Mouse (Mus musculus): ENCODE measurements around the gene Dlg2. TPM values are rescaled to one million over a fixed set of nuclear protein-coding genes. Genes with fewer than 3 reads are reported as not detected.

Gene Dlg2
- polyA plus RNA-seq, 1 experiment = 4.1 TPM

DNA sequence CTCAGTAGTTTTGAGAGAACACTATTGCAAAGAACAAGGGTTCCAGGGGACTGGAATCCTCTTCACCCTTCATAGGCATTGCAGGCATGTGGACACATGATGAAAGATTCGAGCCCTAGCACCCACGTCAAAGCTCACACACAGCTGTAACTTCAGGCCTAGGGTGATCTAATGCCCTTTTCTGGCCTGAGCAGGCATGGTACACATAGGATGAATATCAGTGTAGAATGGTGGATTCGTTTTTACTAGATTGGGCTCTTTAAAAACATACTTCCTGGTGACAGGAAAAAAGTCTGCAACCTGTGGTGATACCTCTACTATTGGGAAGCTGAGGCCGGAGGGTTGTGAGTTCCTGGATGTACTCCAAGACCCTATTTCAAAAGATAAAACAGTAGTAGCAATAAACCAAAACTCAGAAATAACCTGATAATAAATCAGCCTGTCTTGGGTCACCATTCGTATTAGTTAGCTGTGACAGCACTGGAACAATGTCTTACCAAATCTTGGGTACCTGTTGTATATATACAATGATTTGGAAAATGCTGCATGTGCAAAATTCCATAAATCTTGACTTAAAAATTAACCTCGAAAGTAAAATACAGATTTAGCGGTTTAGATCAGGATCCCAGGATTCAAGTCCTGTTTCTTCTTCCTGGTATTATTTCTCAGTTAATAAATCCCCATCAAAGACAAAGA lies 20.2 kb upstream of the Dlg2 start:
- TF ChIP-seq FLI1 (IDR thresholded peaks at IDR 0.05; ENCODE audit: low read length) = no peak
- no peak for TF ChIP-seq GATA1 (IDR thresholded peaks at IDR 0.05; ENCODE audit: borderline replicate concordance, low read length)
- H3K9me3 ChIP-seq = no peaks in the 10 kb centered on the region
- peak overlapping the region; percentile 97 for H3K4me3 ChIP-seq (replicated peaks)

DNA sequence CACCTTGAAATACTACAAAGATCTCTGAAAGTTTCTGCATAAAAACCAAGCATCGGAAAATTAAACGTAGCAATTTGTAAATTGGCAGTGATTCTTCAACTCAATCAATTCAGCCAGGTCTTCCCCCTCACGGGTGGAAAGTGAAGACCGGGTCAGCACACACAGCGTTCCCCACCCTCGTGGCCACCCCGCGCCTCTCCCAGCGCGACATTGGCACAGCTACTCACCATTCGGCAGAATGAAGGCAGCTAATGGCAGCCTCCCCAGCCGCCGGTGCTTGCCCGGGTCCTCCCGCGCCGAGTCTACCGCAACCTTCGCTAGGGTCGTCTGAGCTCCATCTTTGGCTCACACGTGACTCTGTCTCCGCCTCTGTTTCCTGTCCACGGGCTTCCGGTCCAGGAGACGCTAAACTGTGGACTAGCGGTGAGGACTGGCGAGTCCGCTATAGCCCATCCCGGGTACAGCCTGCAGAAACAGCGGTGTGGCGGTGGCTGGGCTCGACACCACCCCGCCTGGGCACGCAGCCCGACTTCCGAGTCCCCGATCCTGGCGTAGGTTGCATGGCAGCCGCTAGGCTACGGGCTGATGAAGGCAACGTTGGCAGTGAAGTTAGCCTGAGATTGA lies 19.5 kb upstream of the Dlg2 start, which contains the start of gene Tmem126a:
Gene Tmem126a (minus strand): TSS at position 385 of the 624 bp plus-strand sequence.
- TF ChIP-seq FLI1 (IDR thresholded peaks at IDR 0.05; ENCODE audit: low read length) (peak; percentile 87), GATA1 (IDR thresholded peaks at IDR 0.05; ENCODE audit: borderline replicate concordance, low read length) (no peak)

More for the DNA sequence above, 20.2 kb upstream of the Dlg2 start:
- peaks cover 24% of the 10 kb centered on the region for H3K4me1 ChIP-seq
- H3K27me3 ChIP-seq (replicated peaks) = peaks cover 5% of the 10 kb centered on the region
- peaks cover 34% of the 10 kb centered on the region for H3K36me3 ChIP-seq (replicated peaks; ENCODE audit: low read length)

DNA sequence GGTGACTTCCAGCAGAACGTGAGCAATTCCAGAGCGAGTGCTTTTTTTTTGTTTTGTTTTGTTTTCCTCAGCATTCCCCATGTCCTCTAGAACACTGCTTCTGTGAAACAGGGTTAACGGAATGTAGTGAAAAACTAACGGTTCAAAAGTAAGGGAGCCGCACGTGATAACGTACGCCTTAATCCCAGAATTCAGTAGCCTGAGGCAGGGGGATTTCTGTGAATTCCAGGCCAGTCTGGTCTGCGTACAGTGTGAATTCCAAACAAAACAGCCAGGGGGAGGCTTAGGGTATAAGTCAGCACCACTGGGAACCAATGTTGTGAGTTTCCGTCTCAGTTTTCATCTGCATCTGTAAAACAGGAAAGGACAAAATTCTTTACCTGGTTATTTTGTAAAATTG lies 19.0 kb upstream of the Dlg2 start:
- TF ChIP-seq FLI1 (IDR thresholded peaks at IDR 0.05; ENCODE audit: low read length) (no peak), GATA1 (IDR thresholded peaks at IDR 0.05; ENCODE audit: borderline replicate concordance, low read length) (no peak)
- H3K27me3 ChIP-seq (replicated peaks) = peaks cover 5% of the 10 kb centered on the region
- H3K4me3 ChIP-seq (replicated peaks) = peak overlapping the region; percentile 97
- H3K9me3 ChIP-seq = no peaks in the 10 kb centered on the region
- H3K4me1 ChIP-seq = peaks cover 24% of the 10 kb centered on the region
- H3K36me3 ChIP-seq (replicated peaks; ENCODE audit: low read length) = peaks cover 21% of the 10 kb centered on the region

More for the DNA sequence above, 19.5 kb upstream of the Dlg2 start, which contains the start of gene Tmem126a:
- peak within 1 kb of the TSS; percentile 97 for H3K4me3 ChIP-seq (replicated peaks)
- H3K27me3 ChIP-seq (replicated peaks) = peaks cover 5% of the 10 kb centered on the region
- H3K9me3 ChIP-seq = no peaks in the 10 kb centered on the region
- peaks cover 24% of the 10 kb centered on the region for H3K4me1 ChIP-seq
- peaks cover 27% of the 10 kb centered on the region for H3K36me3 ChIP-seq (replicated peaks; ENCODE audit: low read length)

DNA sequence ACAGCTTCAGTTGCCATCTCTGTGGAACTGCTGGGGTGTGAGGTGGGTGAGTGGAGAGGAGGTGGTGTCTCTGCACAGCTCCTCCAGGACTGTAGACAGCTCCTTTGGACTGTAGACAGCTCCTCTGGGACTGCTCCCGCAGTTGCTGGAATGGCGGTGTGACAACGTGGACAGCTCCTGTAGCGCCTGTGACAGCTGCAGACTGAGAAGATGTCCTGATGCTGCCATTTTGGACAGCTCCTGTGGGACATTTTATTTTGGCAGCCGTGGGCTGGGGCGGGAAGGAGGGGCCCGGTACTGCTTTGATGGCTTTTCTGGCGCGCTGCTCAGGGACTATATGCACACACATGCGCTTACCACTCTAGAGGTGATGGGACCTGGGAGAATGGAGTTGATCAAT lies 16.1 kb upstream of the Dlg2 start:
- H3K36me3 ChIP-seq (replicated peaks; ENCODE audit: low read length) = no peaks in the 10 kb centered on the region
- TF ChIP-seq FLI1 (IDR thresholded peaks at IDR 0.05; ENCODE audit: low read length) = no peak
- no peak overlapping the region for H3K4me3 ChIP-seq (replicated peaks)
- no peaks in the 10 kb centered on the region for H3K9me3 ChIP-seq
- peaks cover 21% of the 10 kb centered on the region for H3K4me1 ChIP-seq
- peaks cover 5% of the 10 kb centered on the region for H3K27me3 ChIP-seq (replicated peaks)

DNA sequence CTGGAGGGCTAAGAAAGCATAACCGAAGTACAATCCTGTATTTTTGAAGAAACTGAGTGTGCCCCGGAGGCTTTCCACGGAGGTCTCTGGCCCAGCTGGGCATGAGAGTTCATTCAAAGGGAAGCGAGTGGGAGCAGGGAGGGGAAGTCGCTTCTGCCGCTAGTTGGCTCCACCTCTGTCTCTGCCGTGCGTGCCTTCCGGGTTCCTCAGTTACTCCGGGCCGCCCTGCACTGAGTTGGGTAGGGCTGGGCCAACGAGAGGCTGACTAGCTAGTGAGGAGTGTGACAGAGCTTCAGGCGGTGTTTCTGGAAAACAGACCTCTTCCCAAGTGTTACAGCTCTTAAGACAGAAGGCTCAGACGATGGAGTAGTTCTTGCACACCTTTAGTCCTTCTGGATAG lies 15.5 kb upstream of the Dlg2 start:
- peaks cover 18% of the 10 kb centered on the region for H3K4me1 ChIP-seq
- H3K4me3 ChIP-seq (replicated peaks) = peak overlapping the region; percentile 56
- no peaks in the 10 kb centered on the region for H3K9me3 ChIP-seq
- H3K27me3 ChIP-seq (replicated peaks) = peaks cover 5% of the 10 kb centered on the region
- H3K36me3 ChIP-seq (replicated peaks; ENCODE audit: low read length) = no peaks in the 10 kb centered on the region
- no peak for TF ChIP-seq FLI1 (IDR thresholded peaks at IDR 0.05; ENCODE audit: low read length)
- no peak for TF ChIP-seq GATA1 (IDR thresholded peaks at IDR 0.05; ENCODE audit: borderline replicate concordance, low read length)

DNA sequence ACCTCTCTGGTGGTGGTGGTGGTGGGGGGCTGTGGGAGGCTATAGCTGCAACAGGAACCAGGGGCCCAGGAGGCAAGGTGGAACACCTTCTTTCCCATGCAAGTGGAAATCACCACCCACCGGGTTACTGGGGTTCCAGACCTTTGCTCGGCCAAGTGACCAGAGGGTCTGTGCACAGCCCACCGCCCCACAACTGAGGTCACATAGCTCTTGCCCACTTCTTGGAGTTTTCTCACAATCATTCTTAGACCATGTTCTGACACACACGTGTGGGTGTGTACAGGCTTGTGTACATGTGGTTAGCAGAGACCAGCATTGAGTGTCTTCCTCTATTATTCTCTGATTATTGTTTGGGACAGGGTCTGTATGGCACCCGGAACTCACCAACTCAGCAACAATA lies 15.0 kb upstream of the Dlg2 start:
- no peak for TF ChIP-seq GATA1 (IDR thresholded peaks at IDR 0.05; ENCODE audit: borderline replicate concordance, low read length)
- no peak for TF ChIP-seq FLI1 (IDR thresholded peaks at IDR 0.05; ENCODE audit: low read length)
- Histone ChIP-seq H3K4me1 (peaks cover 13% of the 10 kb centered on the region), H3K27me3 (replicated peaks) (peaks cover 5% of the 10 kb centered on the region), H3K4me3 (replicated peaks) (no peak overlapping the region), H3K36me3 (replicated peaks; ENCODE audit: low read length) (no peaks in the 10 kb centered on the region), H3K9me3 (no peaks in the 10 kb centered on the region)

DNA sequence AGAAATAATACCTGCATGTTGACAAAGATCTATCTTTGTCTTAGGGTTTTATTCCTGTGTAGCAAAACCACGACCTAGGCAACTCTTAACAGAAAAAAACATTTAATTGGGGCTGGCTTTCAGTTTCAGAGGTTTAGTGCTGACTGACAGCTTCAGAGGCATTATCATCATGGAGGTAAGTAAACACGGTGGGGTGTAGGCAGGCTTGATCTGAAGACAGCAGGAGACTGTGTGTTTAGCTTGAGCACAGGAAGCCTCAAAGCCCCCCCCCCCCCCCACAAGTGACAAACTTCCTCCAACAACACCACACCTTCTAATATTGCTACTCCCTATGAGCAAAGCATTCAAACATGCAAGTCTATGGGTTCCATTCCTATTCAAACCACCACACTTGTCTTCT lies 3.0 kb upstream of the Dlg2 start:
- peaks cover 28% of the 10 kb centered on the region for H3K4me1 ChIP-seq
- peaks cover 40% of the 10 kb centered on the region for H3K36me3 ChIP-seq (replicated peaks; ENCODE audit: low read length)
- H3K27me3 ChIP-seq (replicated peaks) = no peaks in the 10 kb centered on the region
- H3K4me3 ChIP-seq (replicated peaks) = no peak overlapping the region
- no peaks in the 10 kb centered on the region for H3K9me3 ChIP-seq
- TF ChIP-seq GATA1 (IDR thresholded peaks at IDR 0.05; ENCODE audit: borderline replicate concordance, low read length) (no peak), FLI1 (IDR thresholded peaks at IDR 0.05; ENCODE audit: low read length) (no peak)

DNA sequence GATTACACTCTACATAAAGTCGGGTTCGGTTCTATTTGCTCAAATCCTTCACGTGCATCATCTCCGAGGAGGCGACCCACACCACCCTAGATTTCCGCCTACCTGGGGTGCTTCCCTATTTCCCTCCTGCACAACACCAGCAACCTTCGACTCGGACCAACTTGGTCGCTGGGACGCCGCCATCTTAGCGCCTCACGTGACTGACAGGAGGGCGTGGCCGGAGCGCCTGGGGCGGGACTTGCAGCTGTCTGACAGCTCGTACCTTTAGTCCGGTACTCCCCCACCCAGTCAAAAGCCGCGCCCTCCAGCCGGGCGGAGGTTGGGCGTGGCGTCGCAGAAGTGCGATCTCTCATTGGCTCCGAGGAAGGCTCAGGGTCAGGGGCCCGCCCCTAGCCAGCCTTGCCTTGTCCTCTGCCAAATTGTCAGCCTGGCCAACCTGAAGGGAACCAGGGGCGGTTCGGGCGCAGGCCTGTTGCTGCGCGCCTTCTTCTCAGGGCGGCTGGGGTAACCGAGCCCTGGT lies 619 bp upstream of the Dlg2 start, which contains the start of gene Tmem126b:
Gene Tmem126b (minus strand): TSS at position 209 of the 520 bp plus-strand sequence.
- TF ChIP-seq GATA1 (IDR thresholded peaks at IDR 0.05; ENCODE audit: borderline replicate concordance, low read length) (no peak), FLI1 (IDR thresholded peaks at IDR 0.05; ENCODE audit: low read length) (no peak)
- no peaks in the 10 kb centered on the region for H3K9me3 ChIP-seq
- H3K4me1 ChIP-seq = peaks cover 28% of the 10 kb centered on the region
- peak within 1 kb of the TSS; percentile 97 for H3K4me3 ChIP-seq (replicated peaks)
- H3K27me3 ChIP-seq (replicated peaks) = no peaks in the 10 kb centered on the region
- H3K36me3 ChIP-seq (replicated peaks; ENCODE audit: low read length) = peaks cover 17% of the 10 kb centered on the region

DNA sequence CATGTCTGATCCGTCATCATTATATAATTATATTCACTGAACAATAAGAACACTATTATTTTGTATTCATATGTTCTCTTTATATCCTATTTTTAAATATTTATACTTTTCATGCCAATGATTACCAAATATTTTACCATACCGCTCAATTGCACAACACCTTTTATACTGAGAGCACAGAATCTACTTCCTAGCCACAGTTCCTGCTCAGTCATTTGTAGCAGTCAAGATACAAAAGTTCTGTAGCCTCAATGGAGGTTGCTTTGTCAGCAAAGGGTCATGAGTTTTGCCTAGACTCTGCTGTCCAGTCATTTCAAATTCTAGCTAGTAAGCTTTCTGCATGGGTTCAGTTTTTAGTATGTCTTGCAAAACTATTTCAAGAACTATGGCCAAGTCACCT lies 6.1 kb downstream of the Dlg2 start:
- H3K4me1 ChIP-seq = no peaks in the 10 kb centered on the region

DNA sequence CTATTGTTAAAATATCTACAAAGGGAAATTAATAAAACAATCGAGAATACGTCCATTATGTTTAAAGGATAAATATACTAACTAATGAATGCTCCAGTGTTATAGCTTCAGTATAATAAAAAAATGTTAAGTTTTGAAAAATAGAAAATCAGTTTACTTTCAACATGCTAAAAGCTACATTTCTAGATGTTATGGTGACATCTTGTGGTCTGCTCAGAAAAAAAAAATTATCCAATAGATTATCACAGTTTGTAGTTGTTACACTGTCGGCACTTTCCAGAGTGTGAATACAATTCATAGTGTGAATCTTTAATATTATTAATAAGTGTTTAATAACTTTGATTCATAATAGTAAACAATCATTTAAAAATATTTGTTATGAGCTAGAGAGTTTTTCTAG lies 31.7 kb downstream of the Dlg2 start:
- Histone ChIP-seq H3K27me3 (replicated peaks) (no peaks in the 10 kb centered on the region), H3K4me3 (replicated peaks) (no peak overlapping the region), H3K36me3 (replicated peaks; ENCODE audit: low read length) (no peaks in the 10 kb centered on the region), H3K4me1 (no peaks in the 10 kb centered on the region), H3K9me3 (no peaks in the 10 kb centered on the region)
- TF ChIP-seq GATA1 (IDR thresholded peaks at IDR 0.05; ENCODE audit: borderline replicate concordance, low read length) (no peak), FLI1 (IDR thresholded peaks at IDR 0.05; ENCODE audit: low read length) (no peak)

More for the DNA sequence above, 6.1 kb downstream of the Dlg2 start:
- Histone ChIP-seq H3K9me3 (no peaks in the 10 kb centered on the region), H3K4me3 (replicated peaks) (no peak overlapping the region), H3K27me3 (replicated peaks) (no peaks in the 10 kb centered on the region), H3K36me3 (replicated peaks; ENCODE audit: low read length) (no peaks in the 10 kb centered on the region)
- TF ChIP-seq GATA1 (IDR thresholded peaks at IDR 0.05; ENCODE audit: borderline replicate concordance, low read length) = no peak
- TF ChIP-seq FLI1 (IDR thresholded peaks at IDR 0.05; ENCODE audit: low read length) = no peak
